Mouse (Mus musculus) heart, postnatal 0 days (tissue): Measurements from ENCODE around the gene Ap3b2.

ENCODE experiments used
- CTCF ChIP-seq: IDR thresholded peaks from 2 replicates; pipeline ENCODE4 v1.5.1; 2016; ENCODE audit warnings: antibody characterized with exemption, control low read depth, low read depth
- EP300 ChIP-seq: IDR thresholded peaks from 2 replicates; pipeline ENCODE4 v1.6.1; 2016; ENCODE audit warnings: antibody characterized with exemption, low read depth

DNA sequence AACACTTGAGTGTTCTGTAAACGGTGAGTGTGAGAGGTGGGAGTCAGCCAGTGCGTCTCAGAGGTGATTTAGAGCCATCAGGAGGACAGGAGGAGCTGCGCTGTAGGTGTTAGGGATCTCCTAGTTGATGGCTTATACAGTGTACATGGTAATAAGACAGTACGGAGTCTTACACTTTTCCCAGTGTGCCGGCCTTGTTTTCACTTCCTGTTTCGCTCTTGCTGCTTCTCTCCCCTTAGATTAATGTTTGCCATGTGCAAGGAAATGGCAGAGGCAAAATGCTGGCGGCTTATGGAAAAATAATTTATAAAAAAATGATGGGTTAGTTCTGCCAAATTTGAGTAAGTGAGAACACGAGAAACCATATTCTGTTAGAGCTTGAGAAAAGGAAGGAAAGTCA, 35.2 kb upstream of the Ap3b2 start:
- TF ChIP-seq CTCF (no peak), EP300 (no peak)
